Mouse (Mus musculus) brain, embryonic 14.5 days (tissue): Measurements from ENCODE around the gene Cdk2ap2.

Source experiments
- CTCF ChIP-seq: fragments of 200-500 bp; IDR thresholded peaks from 2 replicates; pipeline ENCODE4 v1.5.1; 2012; ENCODE audit warnings: inconsistent platforms, mild to moderate bottlenecking, moderate library complexity, borderline replicate concordance; ENCODE audit not compliant: insufficient read depth, insufficient read length; ENCODE audit errors: extremely low read depth
- POLR2A ChIP-seq: fragments of 200-500 bp; IDR thresholded peaks from 2 replicates; pipeline ENCODE4 v1.6.1; 2012; ENCODE audit warnings: mild to moderate bottlenecking, inconsistent platforms, borderline replicate concordance; ENCODE audit not compliant: poor library complexity, insufficient read depth, insufficient read length, severe bottlenecking; ENCODE audit errors: extremely low read depth

DNA sequence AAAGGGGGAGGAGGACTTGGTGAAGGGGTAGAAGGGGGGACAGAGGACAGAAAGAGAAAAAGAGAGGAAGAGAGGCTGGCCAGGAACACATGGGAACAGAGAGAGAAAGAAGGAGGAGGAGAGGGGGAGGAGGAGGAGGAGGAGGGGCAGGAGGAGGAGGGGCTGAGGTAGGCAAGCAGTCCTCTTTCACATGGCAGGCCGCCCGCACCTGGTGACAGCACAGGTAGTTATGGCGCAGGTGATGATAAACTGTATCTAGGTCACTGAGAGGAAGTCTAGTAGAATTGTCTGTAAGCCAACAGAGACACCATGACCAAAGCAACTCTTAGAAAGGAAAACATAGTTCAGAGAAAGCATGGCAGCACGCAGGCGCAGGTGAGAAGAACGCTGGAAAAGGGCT is 25.6 kb upstream of the Cdk2ap2 start:
- TF ChIP-seq CTCF (no peak), POLR2A (no peak)
